Mouse (Mus musculus): ENCODE data around the gene Dlgap1. TPM values are rescaled to one million over a fixed set of nuclear protein-coding genes. Genes with fewer than 3 reads are reported as not detected.

The Dlgap1 gene
- polyA plus RNA-seq, 1 experiment, result 310 TPM

GRCm38 (mm10) chr17:70600462-70600861 is 631.6 kb downstream of the Dlgap1 start:
- Histone ChIP-seq H3K27ac (ENCODE audit: insufficient read depth, low read length) (peak overlapping the region; percentile 14; the same call in 1 of the 2 replicates), H3K4me1 (ENCODE audit: control insufficient read depth, insufficient read depth, low read length) (peaks cover 21% of the 10 kb centered on the region), H3K4me3 (ENCODE audit: insufficient read depth, low read length) (no peak overlapping the region)
- TF ChIP-seq POLR2A (IDR thresholded peaks at IDR 0.05; ENCODE audit: extremely low read depth, insufficient read depth, low read length), result no peak
- TF ChIP-seq CTCF (IDR thresholded peaks at IDR 0.05; ENCODE audit: extremely low read depth, insufficient read depth, low read length), result no peak

DNA sequence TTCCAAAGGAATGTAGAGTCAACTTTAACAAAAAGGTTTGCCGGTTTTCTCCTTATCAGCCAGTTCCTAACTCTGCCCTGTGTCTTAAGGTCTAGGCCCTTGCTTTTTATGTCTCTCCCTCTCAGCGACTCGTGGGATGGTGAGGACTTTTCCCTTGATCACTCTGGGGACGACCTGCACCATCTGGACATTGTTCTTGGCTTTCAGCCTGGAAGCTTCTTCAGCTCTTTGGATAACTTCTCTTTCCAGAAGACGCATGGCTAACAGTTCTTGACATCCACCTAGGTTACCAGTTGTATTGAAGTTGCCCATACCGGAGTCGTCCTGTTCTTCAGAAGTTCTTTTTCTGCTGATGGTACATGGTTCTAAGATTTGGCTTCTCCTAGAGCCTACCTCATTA is 633.2 kb downstream of the Dlgap1 start:
- H3K4me1 ChIP-seq (ENCODE audit: control insufficient read depth, insufficient read depth, low read length), result peaks cover 19% of the 10 kb centered on the region
- H3K27ac ChIP-seq (ENCODE audit: insufficient read depth, low read length), result no peak overlapping the region

DNA sequence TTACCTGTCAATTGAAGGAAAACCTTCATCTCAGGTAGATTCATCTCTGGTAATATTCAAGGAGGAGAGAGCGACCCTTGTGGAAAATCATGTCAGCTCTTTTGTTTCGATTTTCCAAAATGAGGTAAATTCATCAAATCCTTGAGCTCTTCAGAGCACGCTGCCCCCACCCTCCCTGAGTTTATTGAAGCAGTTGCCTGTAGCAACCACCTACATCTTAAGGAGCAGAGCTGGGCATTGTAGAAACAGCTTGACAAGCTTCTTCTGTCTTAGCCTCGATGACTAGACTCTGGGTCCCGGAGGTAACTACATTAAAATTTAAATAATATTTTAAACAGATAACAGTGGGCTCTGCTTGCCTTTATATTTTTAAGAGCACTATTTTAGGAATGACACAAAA is 636.8 kb downstream of the Dlgap1 start:
- H3K4me1 ChIP-seq (ENCODE audit: control insufficient read depth, insufficient read depth, low read length), result peaks cover 7% of the 10 kb centered on the region
- no peak overlapping the region for H3K4me3 ChIP-seq (ENCODE audit: insufficient read depth, low read length)
- no peak overlapping the region for H3K27ac ChIP-seq (ENCODE audit: insufficient read depth, low read length)
- TF ChIP-seq POLR2A (IDR thresholded peaks at IDR 0.05; ENCODE audit: extremely low read depth, insufficient read depth, low read length) (no peak), CTCF (IDR thresholded peaks at IDR 0.05; ENCODE audit: extremely low read depth, insufficient read depth, low read length) (no peak)

More for the DNA sequence above, 633.2 kb downstream of the Dlgap1 start:
- no peak overlapping the region for H3K4me3 ChIP-seq (ENCODE audit: insufficient read depth, low read length)
- TF ChIP-seq POLR2A (IDR thresholded peaks at IDR 0.05; ENCODE audit: extremely low read depth, insufficient read depth, low read length), result no peak
- no peak for TF ChIP-seq CTCF (IDR thresholded peaks at IDR 0.05; ENCODE audit: extremely low read depth, insufficient read depth, low read length)

DNA sequence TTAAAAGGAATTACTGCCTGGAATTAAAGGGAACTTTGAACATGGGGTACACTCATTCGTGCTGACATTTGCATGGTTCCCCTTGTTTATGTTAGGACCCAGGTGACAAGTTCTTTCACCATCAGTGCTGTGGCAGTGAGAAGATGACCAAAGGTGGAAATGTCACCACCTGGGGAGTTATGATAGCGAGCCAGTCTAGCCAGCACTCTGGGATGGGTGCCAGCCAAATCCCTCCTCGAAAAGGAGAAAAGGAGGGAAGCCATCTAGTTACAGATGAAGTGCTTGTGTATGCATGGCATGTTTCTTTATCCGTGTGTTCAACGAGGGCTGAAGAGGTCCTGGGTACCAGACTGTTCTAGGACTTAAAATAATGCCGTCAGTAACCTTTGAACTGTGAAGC is 643.3 kb downstream of the Dlgap1 start:
- H3K4me1 ChIP-seq (ENCODE audit: control insufficient read depth, insufficient read depth, low read length), result peaks cover 8% of the 10 kb centered on the region
- TF ChIP-seq CTCF (IDR thresholded peaks at IDR 0.05; ENCODE audit: extremely low read depth, insufficient read depth, low read length), result no peak
- TF ChIP-seq POLR2A (IDR thresholded peaks at IDR 0.05; ENCODE audit: extremely low read depth, insufficient read depth, low read length), result no peak
- H3K27ac ChIP-seq (ENCODE audit: insufficient read depth, low read length), result no peak overlapping the region
- H3K4me3 ChIP-seq (ENCODE audit: insufficient read depth, low read length), result no peak overlapping the region

- H3K27ac ChIP-seq (ENCODE audit: insufficient read depth, low read length), result 0 out of 2 replicates have a peak overlapping the region, but pooled peaks have one; percentile 13
- H3K4me3 ChIP-seq (ENCODE audit: insufficient read depth, low read length), result no peak overlapping the region
- no peak for TF ChIP-seq POLR2A (IDR thresholded peaks at IDR 0.05; ENCODE audit: extremely low read depth, insufficient read depth, low read length)
- peaks cover 6% of the 10 kb centered on the region for H3K4me1 ChIP-seq (ENCODE audit: control insufficient read depth, insufficient read depth, low read length)
Measured at GRCm38 (mm10) chr17:70613897-70614296, 645.0 kb downstream of the Dlgap1 start.

- Histone ChIP-seq H3K4me1 (ENCODE audit: control insufficient read depth, insufficient read depth, low read length) (peaks cover 6% of the 10 kb centered on the region), H3K27ac (ENCODE audit: insufficient read depth, low read length) (0 out of 2 replicates have a peak overlapping the region, but pooled peaks have one; percentile 54)
Measured at GRCm38 (mm10) chr17:70614407-70615060, 645.7 kb downstream of the Dlgap1 start.

DNA sequence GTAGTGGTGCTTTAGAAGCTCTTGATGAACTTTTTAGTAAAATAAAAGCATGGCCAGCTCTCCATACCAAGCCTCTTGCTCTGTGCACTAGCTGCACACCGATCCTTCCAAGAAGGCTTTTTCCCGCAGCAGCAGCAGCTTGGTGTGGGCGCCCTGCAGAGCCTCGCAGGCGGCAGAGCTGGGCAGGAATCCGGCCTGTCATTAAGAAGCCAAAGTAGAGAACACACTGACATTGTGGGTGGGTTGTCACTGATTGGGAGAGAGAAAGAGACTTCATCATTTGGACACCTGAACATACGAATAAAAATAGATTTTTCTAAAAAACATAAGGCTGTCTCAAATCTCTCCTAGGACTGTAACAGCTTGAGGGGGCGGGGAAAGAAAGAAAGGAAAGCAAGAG is 653.6 kb downstream of the Dlgap1 start:
- H3K27ac ChIP-seq (ENCODE audit: insufficient read depth, low read length), result 0 out of 2 replicates have a peak overlapping the region, but pooled peaks have one; percentile 94
- H3K4me1 ChIP-seq (ENCODE audit: control insufficient read depth, insufficient read depth, low read length), result peaks cover 8% of the 10 kb centered on the region
- no peak overlapping the region for H3K4me3 ChIP-seq (ENCODE audit: insufficient read depth, low read length)
- TF ChIP-seq CTCF (IDR thresholded peaks at IDR 0.05; ENCODE audit: extremely low read depth, insufficient read depth, low read length) (no peak), POLR2A (IDR thresholded peaks at IDR 0.05; ENCODE audit: extremely low read depth, insufficient read depth, low read length) (peak; percentile 32; the same call in 1 of the 2 replicates)

More at GRCm38 (mm10) chr17:70614407-70615060, 645.7 kb downstream of the Dlgap1 start:
- no peak overlapping the region for H3K4me3 ChIP-seq (ENCODE audit: insufficient read depth, low read length)
- TF ChIP-seq POLR2A (IDR thresholded peaks at IDR 0.05; ENCODE audit: extremely low read depth, insufficient read depth, low read length) (no peak), CTCF (IDR thresholded peaks at IDR 0.05; ENCODE audit: extremely low read depth, insufficient read depth, low read length) (no peak)

GRCm38 (mm10) chr17:70626396-70626795 is 657.5 kb downstream of the Dlgap1 start:
- TF ChIP-seq CTCF (IDR thresholded peaks at IDR 0.05; ENCODE audit: extremely low read depth, insufficient read depth, low read length), result no peak
- no peak for TF ChIP-seq POLR2A (IDR thresholded peaks at IDR 0.05; ENCODE audit: extremely low read depth, insufficient read depth, low read length)
- peaks cover 17% of the 10 kb centered on the region for H3K4me1 ChIP-seq (ENCODE audit: control insufficient read depth, insufficient read depth, low read length)
- no peak overlapping the region for H3K4me3 ChIP-seq (ENCODE audit: insufficient read depth, low read length)
- H3K27ac ChIP-seq (ENCODE audit: insufficient read depth, low read length), result no peak overlapping the region

- TF ChIP-seq POLR2A (IDR thresholded peaks at IDR 0.05; ENCODE audit: extremely low read depth, insufficient read depth, low read length) (no peak), CTCF (IDR thresholded peaks at IDR 0.05; ENCODE audit: extremely low read depth, insufficient read depth, low read length) (no peak)
- Histone ChIP-seq H3K4me1 (ENCODE audit: control insufficient read depth, insufficient read depth, low read length) (peaks cover 16% of the 10 kb centered on the region), H3K27ac (ENCODE audit: insufficient read depth, low read length) (no peak overlapping the region), H3K4me3 (ENCODE audit: insufficient read depth, low read length) (no peak overlapping the region)
Measured at GRCm38 (mm10) chr17:70626925-70627324, 658.1 kb downstream of the Dlgap1 start.

DNA sequence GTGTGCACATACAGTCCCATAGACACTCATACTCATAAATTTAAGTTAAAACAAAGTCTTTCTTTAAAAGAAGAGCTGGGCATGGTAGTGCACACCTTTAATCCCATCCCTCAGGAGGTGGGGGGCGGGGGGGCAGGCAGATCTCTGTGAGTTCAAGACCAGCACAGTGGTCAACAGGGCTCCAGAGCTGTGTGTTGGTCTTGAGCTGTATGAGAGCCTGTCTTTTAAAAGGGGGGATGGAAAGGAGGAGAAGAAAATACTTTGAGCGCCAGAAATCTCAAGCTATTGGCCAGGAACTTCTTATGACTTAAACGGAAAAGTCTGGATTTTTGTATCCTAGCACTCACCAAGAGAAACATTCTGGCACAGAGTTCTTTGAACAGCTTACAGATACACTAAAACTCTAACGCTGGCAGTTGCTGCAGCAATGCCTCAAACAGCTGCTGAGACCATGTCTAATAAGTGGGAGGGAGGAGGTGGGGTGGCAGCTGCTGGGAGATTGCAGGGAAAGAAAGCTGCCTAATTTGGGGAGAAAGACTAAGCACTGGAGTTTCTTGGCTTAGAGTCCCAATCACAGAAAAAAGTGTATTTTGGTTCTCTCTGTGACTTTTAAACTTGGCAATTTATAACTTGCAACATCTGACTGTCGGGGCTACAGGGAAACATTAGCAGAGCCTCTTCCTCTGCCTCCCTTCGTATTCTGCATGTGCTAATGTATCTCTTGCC is 660.9 kb downstream of the Dlgap1 start:
- Histone ChIP-seq H3K4me1 (ENCODE audit: control insufficient read depth, insufficient read depth, low read length) (peaks cover 11% of the 10 kb centered on the region), H3K4me3 (ENCODE audit: insufficient read depth, low read length) (no peak overlapping the region), H3K27ac (ENCODE audit: insufficient read depth, low read length) (peak overlapping the region; percentile 7)
- no peak for TF ChIP-seq CTCF (IDR thresholded peaks at IDR 0.05; ENCODE audit: extremely low read depth, insufficient read depth, low read length)
- no peak for TF ChIP-seq POLR2A (IDR thresholded peaks at IDR 0.05; ENCODE audit: extremely low read depth, insufficient read depth, low read length)
